In genomic region chr2:127891056-127891455, GRCm38 (mm10) we compare ENCODE assay signal across 24 mouse cellular contexts. TPM values are rescaled to one million over a fixed set of nuclear protein-coding genes. Genes with fewer than 3 reads are reported as not detected.
DNase-seq lines count a peak whose midpoint lies in the region; ATAC-seq lines count a peak whose summit lies in the region.
"Had no signal": no experiment of that assay in that cellular context is flagged by ENCODE, and none has a peak within 500 bp of the region (broad histone marks: within the 10 kb centered on the region; RNA-seq: fewer than 3 reads in every experiment).

No protein-coding gene starts in this region.

- peak; percentile 84 for DNase-seq in heart, adult 11 months
- DNase-seq in heart, adult 18-20 months, result no peak
- peak; percentile 34 for DNase-seq in thymus, postnatal 0 days (ENCODE audit: low spot score)
- DNase-seq in thymus, adult 18-20 months, result no peak
- peak; percentile 51 for DNase-seq in naive thymus-derived CD4-positive, alpha-beta T cell, adult 2 months (ENCODE audit: low read depth)
- DNase-seq in cerebellum, postnatal 10 days, result no peak
- DNase-seq: layer of hippocampus, adult 9-11 months; liver; right cerebral cortex, postnatal 25 days had no signal

- H3K4me1 ChIP-seq in midbrain, embryonic 16.5 days (ENCODE audit: control insufficient read depth, insufficient read depth, low read length), result peaks cover 2% of the 10 kb centered on the region; the same call in 1 of the 2 replicates
- H3K4me1 ChIP-seq: forebrain, embryonic 13.5 days; liver, embryonic 15.5 days; megakaryocyte, embryonic 14.5 days; neural tube, embryonic 12.5 days had no signal

- WGBS in midbrain, embryonic 16.5 days, result 82% methylated on average over 3 of the region's 3 CpGs

- no peak overlapping the region for H3K9ac ChIP-seq in midbrain, embryonic 16.5 days (ENCODE audit: low read depth, low read length)
- H3K9ac ChIP-seq: embryonic facial prominence, embryonic 13.5 days; forebrain, embryonic 13.5 days; heart, embryonic 12.5 days; liver, embryonic 15.5 days; midbrain, embryonic 13.5 days; neural tube, embryonic 12.5 days had no signal

- H3K36me3 ChIP-seq in midbrain, embryonic 16.5 days (ENCODE audit: control insufficient read depth, insufficient read depth, low read length), result no peaks in the 10 kb centered on the region
- H3K36me3 ChIP-seq: embryonic facial prominence, embryonic 13.5 days; G1E; heart, embryonic 12.5 days; hindbrain, embryonic 10.5 days; liver, embryonic 15.5 days; midbrain, embryonic 13.5 days; neural tube, embryonic 12.5 days had no signal

- no peak for ATAC-seq in midbrain, embryonic 16.5 days
- ATAC-seq: forebrain, embryonic 13.5 days; hindbrain, embryonic 16.5 days; midbrain, embryonic 13.5 days; Patski had no signal

- H3K4me3 ChIP-seq in midbrain, embryonic 16.5 days (ENCODE audit: low read depth, low read length), result no peak overlapping the region
- H3K4me3 ChIP-seq: embryonic facial prominence, embryonic 13.5 days; forebrain, embryonic 13.5 days; heart, embryonic 12.5 days; hindbrain, embryonic 10.5 days; left cerebral cortex, adult 2 months; liver, embryonic 15.5 days; megakaryocyte, embryonic 14.5 days; midbrain, embryonic 13.5 days; neural tube, embryonic 12.5 days had no signal

- no peak overlapping the region for H3K27ac ChIP-seq in midbrain, embryonic 16.5 days (ENCODE audit: low read length)
- H3K27ac ChIP-seq: embryonic facial prominence, embryonic 13.5 days; forebrain, embryonic 13.5 days; hindbrain, embryonic 10.5 days; left cerebral cortex, adult 2 months; liver, embryonic 15.5 days; midbrain, embryonic 13.5 days; neural tube, embryonic 12.5 days had no signal

- H3K27me3 ChIP-seq in midbrain, embryonic 16.5 days (ENCODE audit: control insufficient read depth, insufficient read depth, low read depth, low read length), result peaks cover 3% of the 10 kb centered on the region; the same call in 1 of the 2 replicates
- H3K27me3 ChIP-seq: forebrain, embryonic 13.5 days had no signal

- no peak overlapping the region for H3K4me2 ChIP-seq in midbrain, embryonic 16.5 days (ENCODE audit: low read length)
- H3K4me2 ChIP-seq: embryonic facial prominence, embryonic 13.5 days; forebrain, embryonic 13.5 days; heart, embryonic 12.5 days; liver, embryonic 15.5 days; midbrain, embryonic 13.5 days; neural tube, embryonic 12.5 days had no signal

- H3K9me3 ChIP-seq in midbrain, embryonic 16.5 days (replicated peaks; ENCODE audit: control insufficient read depth, low read length, poor library complexity, severe bottlenecking), result no peaks in the 10 kb centered on the region
- H3K9me3 ChIP-seq: embryonic facial prominence, embryonic 13.5 days; forebrain, embryonic 13.5 days; G1E; heart, embryonic 12.5 days; hindbrain, embryonic 10.5 days; liver, embryonic 15.5 days; midbrain, embryonic 13.5 days; neural tube, embryonic 12.5 days had no signal

RNA-seq across cellular contexts. Expression of gene Acoxl, which starts 52.4 kb away (rescaled TPM):
- total RNA-seq in heart, adult 18-20 months (2021), result not detected
- polyA plus RNA-seq in thymus, postnatal 0 days (2015; fragmentation: Nextera tagmentation; extraction: Ambion mirVana), result 3.3 and 3.6 TPM in 2 replicates
- polyA plus RNA-seq in midbrain, embryonic 16.5 days (2015; fragmentation: Nextera tagmentation; extraction: Ambion mirVana), result not detected in 2 replicates
- total RNA-seq: granulocyte monocyte progenitor cell, adult 5-6 weeks; left cerebral cortex, adult 2 months; left cerebral cortex, postnatal 4 days had no signal
- polyA plus RNA-seq: embryonic facial prominence, embryonic 13.5 days; forebrain, embryonic 13.5 days; liver, embryonic 15.5 days; neural tube, embryonic 12.5 days had no signal

RNA-seq across cellular contexts. Expression of gene Bub1, which starts 59.4 kb away (rescaled TPM):
- under 1 TPM; 0.22 to 0.44 TPM for total RNA-seq in heart, adult 18-20 months (2021)
- polyA plus RNA-seq in thymus, postnatal 0 days (2015; fragmentation: Nextera tagmentation; extraction: Ambion mirVana), result 33.4 and 34.1 TPM in 2 replicates
- 4.3 and 6.1 TPM in 2 replicates for polyA plus RNA-seq in midbrain, embryonic 16.5 days (2015; fragmentation: Nextera tagmentation; extraction: Ambion mirVana)

Comparison
In these comparisons a context has a peak if more than half of its experiments do, and no peak if none do; other contexts are left out.
1. DNase-seq: peak in heart, adult 11 months (single experiment), thymus, postnatal 0 days (single experiment) and naive thymus-derived CD4-positive, alpha-beta T cell, adult 2 months (single experiment); none in heart, adult 18-20 months (0 of 2), thymus, adult 18-20 months (0 of 2) and cerebellum, postnatal 10 days (0 of 2).